Mouse (Mus musculus) gastrocnemius, postnatal 4 days (tissue): ENCODE data around the gene Vmn1r215. TPM values are rescaled to one million over a fixed set of nuclear protein-coding genes. Genes with fewer than 3 reads are reported as not detected.
"Not testable (repeated sequence)": the region's sequence is repeated elsewhere in the genome, so short reads cannot be mapped to it uniquely, and the experiment has no call there.

ENCODE experiments used
- DNase-seq, 2 experiments: peaks; one replicate each; pipeline ENCODE4 v3.0.0; 2021 to 2022; ENCODE audit warnings: low spot score in 2 of 2, mixed read lengths in 2 of 2
- long read RNA-seq, 2 experiments: library from polyadenylated mRNA; stranded (forward); transcript quantifications; one replicate each; pipeline ENCODE4 v2.0.0; 2021
- total RNA-seq, 2 experiments: library from RNA; stranded (reverse); gene quantifications; 2 replicates each; pipeline ENCODE4 v1.2.3; 2021

Vmn1r215 gene
- not detected for total RNA-seq
- long read RNA-seq, experiment 1 = 0 reads
- long read RNA-seq, experiment 2 = 0 reads

DNA sequence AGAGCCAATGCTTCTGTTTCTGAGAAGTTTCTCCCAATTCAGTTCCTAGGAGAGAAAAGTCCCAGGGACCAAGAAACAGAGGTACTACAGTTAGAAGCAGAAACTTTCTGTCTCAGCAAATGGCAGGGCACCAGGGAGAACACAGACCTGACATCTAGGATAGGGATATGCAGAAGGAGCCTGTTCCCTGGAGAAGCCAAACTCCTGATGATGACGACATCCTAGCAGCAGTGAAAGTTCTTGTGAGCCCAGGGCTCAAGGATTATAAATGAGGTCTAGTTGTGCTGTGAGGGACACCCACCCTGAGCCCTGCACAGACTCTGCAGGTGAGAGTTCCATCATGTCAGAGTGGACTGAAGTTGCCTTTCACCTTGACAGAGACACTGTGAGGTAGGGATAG, at the start of gene Vmn1r215:
Vmn1r215 (plus strand) TSS at position 301 of the 400 bp plus-strand sequence.
- DNase-seq = no peak

DNA sequence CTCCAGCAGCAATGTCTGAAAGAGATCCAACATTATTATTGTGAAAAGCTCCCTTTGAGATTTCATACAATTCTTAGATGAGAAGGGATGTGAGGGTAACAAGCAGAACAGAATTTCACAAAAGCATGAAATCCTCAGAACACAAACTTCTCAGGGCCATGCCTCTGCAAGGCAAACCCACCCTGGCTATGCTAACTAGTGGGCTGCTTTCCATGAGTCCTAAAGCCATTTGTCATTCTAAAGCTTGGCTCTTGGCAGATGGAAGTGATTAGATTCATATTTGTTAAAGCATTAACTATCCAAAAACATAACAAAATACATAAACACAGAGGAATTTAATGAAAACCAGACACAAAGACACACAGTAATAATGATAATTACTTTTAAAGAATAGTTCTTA, 49.7 kb upstream of the Vmn1r215 start:
- no peak for DNase-seq

DNA sequence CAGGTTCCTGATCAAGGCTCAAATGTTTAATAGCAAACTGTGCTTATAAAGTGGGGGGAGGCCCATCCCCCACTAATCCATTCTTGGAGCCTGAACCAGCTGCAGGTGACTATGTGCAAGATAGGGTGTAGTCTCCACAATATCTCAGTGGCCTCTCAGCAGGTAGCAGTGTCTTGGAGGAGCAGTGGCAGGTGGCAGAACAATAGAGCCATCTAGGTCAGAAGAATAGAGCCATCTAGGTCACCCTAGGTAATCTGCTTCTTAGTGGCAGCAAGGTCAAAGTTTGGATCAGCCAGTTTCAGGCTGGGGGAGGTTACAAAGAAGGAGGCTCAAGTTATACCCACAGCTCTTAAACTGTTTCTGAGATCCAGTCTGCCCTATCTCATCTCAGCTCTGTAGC, 43.0 kb upstream of the Vmn1r215 start:
- no peak for DNase-seq

DNA sequence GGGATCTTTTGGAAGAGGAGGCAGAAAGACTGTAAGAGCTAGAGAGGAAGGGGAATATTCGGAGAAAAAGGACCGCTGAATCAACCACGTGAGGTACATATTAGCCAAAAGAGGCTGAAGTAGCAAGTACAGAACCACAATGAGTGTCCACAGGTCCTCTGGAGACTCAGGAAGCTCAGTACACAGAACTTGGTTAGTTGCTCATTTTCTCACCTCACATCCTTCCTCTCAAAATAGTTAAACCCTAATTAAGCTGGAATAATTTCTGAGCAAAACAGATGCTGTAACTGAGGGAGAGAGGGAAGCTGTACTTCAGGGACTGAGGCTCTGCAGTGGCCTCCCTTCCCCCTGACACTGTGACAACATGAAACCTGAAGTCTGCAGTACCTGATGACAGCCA, 37.7 kb upstream of the Vmn1r215 start, which contains the start of gene Vmn1r214:
Vmn1r214 (plus strand) TSS at position 301 of the 400 bp plus-strand sequence.
- no peak for DNase-seq

DNA sequence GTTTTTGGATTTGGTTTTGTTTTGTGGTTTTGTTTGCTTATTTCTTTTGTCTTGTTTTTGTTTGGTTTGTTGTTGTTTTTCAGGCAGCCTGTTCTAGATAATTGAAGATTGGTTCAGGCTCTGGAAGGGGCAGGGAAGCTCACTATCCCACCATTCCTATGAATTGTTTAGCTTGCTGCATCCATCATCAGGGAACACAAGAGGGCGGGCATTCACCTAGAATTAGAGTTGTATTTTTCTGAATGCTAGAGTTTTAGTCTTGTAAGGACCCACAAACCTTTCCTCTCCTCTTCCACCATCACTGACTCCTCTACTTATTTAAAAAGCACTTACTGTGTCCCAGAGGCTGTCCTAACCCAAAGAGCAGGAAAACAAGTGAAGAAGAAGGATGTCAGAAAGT, 10.0 kb upstream of the Vmn1r215 start:
- no peak for DNase-seq

DNA sequence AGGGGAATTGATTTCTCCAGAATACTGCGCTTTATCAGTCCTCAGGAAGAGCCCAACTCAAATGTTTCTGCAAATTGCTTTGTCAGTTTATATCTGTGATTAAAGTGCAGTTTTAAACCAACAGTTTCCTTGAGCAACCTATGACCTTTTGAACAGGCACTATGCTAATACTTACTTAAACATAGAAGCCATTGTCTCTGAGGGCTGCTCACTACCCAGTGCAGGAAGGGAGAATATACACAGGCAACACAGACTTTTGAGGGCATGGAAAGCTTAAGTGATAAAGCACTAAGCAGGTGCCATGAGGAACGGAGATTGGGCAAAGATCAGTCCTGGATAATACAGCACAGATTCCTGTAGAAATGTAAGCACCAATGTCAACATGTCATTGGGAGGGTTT, 1.5 kb downstream of the Vmn1r215 start:
- DNase-seq = no peak

DNA sequence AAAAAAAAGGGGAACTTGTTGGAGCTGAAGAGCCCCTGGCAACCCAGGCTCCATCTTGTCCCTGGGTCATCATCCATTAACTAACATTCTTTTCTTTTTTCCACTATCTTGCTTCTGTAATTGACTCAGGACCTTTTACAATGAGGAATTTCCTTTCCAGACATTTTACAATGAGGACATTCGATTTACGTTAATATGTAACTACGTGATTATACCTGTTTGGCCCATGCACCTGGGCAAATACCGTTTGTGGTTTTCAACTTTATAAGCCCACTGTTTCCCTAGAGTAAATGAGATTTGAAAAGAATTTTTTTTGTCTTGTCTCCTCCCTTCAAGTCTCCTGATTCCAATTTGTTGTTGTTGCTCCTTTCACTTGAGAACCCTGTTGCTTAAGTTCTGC, 26.6 kb downstream of the Vmn1r215 start:
- no peak for DNase-seq

DNA sequence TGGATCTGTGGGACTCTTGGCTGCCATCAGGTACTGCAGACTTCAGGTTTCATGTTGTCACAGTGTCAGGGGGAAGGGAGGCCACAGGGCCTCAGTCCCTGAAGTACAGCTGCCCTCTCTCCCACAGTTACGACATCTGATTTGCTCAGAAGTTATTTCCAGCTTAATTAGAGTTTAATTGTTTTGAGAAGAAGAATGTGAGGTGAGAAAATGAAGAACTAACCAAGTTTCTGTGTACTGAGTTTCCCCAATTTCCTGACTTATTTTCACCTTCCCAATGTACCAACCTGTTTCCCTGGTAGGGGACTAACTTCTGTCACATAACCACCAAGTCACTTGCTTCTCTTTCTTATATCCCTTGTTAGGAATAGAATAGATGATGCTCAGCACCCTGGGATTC, 50.3 kb downstream of the Vmn1r215 start, which contains the start of gene Vmn1r217:
Vmn1r217 (minus strand) TSS at position 101 of the 400 bp plus-strand sequence.
- DNase-seq = not testable (repeated sequence)

DNA sequence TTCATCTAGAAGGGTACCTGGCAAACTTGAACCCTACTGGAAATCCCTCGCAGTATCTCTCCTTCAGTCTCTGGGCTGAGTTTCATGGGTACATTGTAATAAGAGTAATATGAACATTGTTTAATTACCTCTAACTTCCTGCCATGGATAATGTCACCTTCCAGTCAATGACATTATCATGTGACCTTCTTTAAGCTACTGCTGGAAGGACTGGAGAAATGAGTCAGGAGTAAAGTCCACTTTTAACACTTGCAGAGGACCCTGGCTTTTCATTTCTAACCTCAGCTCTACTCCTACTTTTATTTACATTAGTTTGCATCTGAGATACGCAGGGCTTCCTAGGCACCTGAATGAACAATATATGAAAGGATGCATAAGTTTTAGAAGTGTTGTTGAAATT, 52.8 kb downstream of the Vmn1r215 start:
- no peak for DNase-seq

Other genes with a start within 250 kb of the Vmn1r215 start
- gene Vmn1r210, start 236.7 kb upstream of the Vmn1r215 start, total RNA-seq = not detected
- not detected for gene Vmn1r211, start 210.5 kb upstream of the Vmn1r215 start, total RNA-seq
- not detected for gene Vmn1r212, start 183.8 kb upstream of the Vmn1r215 start, total RNA-seq
- gene Vmn1r213, start 60.4 kb upstream of the Vmn1r215 start, total RNA-seq = not detected
- gene Vmn1r214, start 37.6 kb upstream of the Vmn1r215 start, total RNA-seq = not detected
- gene Vmn1r217, start 50.2 kb downstream of the Vmn1r215 start, total RNA-seq = not detected
- gene Vmn1r218, start 65.1 kb downstream of the Vmn1r215 start, total RNA-seq = not detected
- gene Vmn1r219, start 91.3 kb downstream of the Vmn1r215 start, total RNA-seq = not detected
- not detected for gene Vmn1r220, start 120.0 kb downstream of the Vmn1r215 start, total RNA-seq
- gene Vmn1r221, start 146.1 kb downstream of the Vmn1r215 start, total RNA-seq = not detected
- gene Vmn1r222, start 167.9 kb downstream of the Vmn1r215 start, total RNA-seq = not detected
- not detected for gene Vmn1r223, start 179.1 kb downstream of the Vmn1r215 start, total RNA-seq